Mouse (Mus musculus): Measurements from ENCODE around the gene Olfr1141. TPM values are rescaled to one million over a fixed set of nuclear protein-coding genes. Genes with fewer than 3 reads are reported as not detected.

Olfr1141 gene
- not detected in 2 replicates for polyA plus RNA-seq (2012; rRNA removed)

DNA sequence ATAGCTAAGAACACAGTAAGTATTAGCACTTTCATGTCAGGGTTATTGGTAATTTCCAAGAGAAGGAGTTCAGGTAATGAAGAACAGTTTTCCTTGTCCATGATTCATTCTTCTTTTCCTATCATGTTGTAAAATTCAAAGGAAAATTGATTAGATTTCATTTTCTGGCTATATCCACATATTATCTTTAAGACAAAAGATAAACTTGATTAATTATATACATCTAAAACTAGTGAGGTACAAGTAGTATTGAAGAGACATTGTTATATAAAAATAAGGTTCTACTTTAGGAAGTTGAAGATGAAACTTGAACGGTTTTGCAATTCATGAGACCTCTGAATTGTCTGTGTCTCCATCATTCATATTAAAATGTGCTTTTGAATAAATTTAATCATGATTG lies at the start of gene Olfr1141:
TSS of gene Olfr1141 (minus strand) at position 101 of the 400 bp plus-strand sequence.

DNA sequence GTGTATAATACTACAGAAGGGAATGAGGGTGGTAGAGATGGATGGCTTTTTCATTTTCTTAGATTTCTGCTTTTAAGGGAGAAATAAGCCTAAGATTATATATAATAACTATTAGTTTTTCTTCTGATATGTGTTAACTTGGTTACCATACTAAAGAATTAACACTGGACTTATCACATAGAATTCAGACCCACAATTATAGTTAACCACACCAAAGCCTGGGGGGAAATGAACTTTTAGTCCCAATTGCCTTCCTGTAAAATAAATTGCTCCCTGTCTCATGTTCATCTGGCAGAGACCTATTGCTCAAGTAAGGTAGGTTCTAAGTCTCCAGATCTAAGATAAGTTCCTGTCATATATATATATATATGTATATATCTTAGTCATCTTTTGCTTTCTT lies 46.5 kb upstream of the Olfr1141 start, which contains the start of gene Olfr1143:
TSS of gene Olfr1143 (plus strand) at position 301 of the 400 bp plus-strand sequence.

DNA sequence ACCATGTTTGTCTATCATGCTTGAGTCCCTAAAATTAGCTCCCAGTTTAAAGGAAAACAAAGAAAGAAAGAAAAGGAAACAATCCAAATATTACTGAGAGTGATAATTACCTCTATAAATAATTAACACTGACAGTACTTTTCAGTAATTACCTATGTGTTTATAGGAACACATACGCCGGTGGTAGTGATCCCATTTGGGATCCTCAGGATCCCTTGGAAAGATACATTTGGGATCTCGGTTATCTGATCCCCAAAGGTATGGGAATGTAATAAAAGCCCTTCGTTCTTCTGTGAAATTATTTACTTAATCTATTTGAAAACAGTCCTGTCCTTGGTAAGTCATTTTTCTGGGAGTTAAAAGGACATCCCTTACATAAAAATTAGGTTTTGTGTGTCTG lies 25.4 kb upstream of the Olfr1141 start, which contains the start of gene Olfr152:
TSS of gene Olfr152 (plus strand) at position 301 of the 400 bp plus-strand sequence.

DNA sequence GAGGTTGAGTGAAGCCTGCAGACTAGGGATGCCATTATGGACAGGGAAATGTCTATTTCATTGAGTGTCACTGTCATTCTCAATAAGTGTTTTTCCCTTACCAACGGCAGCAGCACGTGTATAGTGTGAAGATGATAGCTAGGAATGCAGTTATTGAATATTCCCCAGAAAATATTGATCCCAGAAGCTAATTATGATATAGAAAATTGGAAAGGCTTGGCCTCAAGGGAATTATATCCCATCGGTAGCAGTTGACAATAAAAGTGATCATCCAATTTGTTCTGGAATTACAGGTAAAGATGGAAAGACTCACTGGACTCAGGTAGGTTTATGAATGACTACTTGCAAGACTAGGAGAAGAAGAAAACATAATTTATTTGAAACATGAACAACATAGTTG lies 10.3 kb downstream of the Olfr1141 start, which contains the start of gene Olfr1140:
TSS of gene Olfr1140 (plus strand) at position 301 of the 400 bp plus-strand sequence.

DNA sequence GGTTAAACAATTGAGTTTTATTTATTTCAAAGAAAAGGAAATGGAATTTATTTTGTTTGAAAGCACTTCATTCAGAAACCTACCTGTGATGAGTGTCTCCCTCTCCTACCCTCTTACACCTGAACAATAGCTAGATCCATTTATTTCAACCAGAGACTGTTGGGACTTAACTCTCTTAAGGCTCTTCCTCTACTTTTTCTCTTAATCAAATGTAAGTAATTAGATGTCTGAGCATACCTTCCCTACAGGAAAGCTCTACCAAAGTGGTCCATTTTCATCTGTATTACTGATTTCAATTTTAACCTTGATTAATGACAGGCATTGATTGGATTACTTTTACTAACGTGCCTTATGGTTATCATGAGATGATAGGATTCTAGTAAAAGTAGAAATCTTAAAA lies 13.9 kb downstream of the Olfr1141 start, which contains the start of gene Olfr1138:
TSS of gene Olfr1138 (minus strand) at position 101 of the 400 bp plus-strand sequence.

DNA sequence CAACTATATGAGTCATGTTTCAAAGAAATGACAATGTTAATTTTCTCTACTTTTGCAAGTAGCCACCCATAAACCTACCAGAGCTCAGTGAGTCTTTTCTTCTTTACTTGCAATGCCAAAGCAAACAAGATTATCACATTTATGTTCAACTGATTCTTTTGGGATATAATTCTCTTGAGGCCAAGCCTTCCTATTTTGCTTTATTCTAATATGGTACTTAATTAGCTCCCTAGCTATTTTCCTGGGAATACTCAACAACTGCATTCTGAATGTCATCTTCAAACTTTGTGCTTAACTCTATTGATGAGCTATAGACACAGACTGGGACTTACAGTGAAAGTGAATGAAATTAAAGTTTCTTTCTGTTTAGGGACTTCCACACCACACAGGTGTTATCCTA lies 40.7 kb downstream of the Olfr1141 start, which contains the start of gene Olfr1137:
TSS of gene Olfr1137 (minus strand) at position 101 of the 400 bp plus-strand sequence.

Other genes with a start within 250 kb of the Olfr1141 start
- not detected in 2 replicates for gene Pramel6, start 247.4 kb downstream of the Olfr1141 start, polyA plus RNA-seq (2012; rRNA removed)
- not detected in 2 replicates for gene Olfr153, start 222.2 kb downstream of the Olfr1141 start, polyA plus RNA-seq (2012; rRNA removed)
- gene Olfr1128, start 208.4 kb downstream of the Olfr1141 start, polyA plus RNA-seq (2012; rRNA removed): not detected in 2 replicates
- not detected in 2 replicates for gene Olfr1129, start 180.1 kb downstream of the Olfr1141 start, polyA plus RNA-seq (2012; rRNA removed)
- gene Olfr1130, start 147.8 kb downstream of the Olfr1141 start, polyA plus RNA-seq (2012; rRNA removed): not detected in 2 replicates
- gene Olfr1131, start 126.9 kb downstream of the Olfr1141 start, polyA plus RNA-seq (2012; rRNA removed): not detected in 2 replicates
- not detected in 2 replicates for gene Olfr1132, start 116.5 kb downstream of the Olfr1141 start, polyA plus RNA-seq (2012; rRNA removed)
- not detected in 2 replicates for gene Olfr1133, start 106.6 kb downstream of the Olfr1141 start, polyA plus RNA-seq (2012; rRNA removed)
- gene Olfr1134, start 95.5 kb downstream of the Olfr1141 start, polyA plus RNA-seq (2012; rRNA removed): not detected in 2 replicates
- gene Olfr1135, start 80.3 kb downstream of the Olfr1141 start, polyA plus RNA-seq (2012; rRNA removed): not detected in 2 replicates
- gene Olfr1136, start 60.0 kb downstream of the Olfr1141 start, polyA plus RNA-seq (2012; rRNA removed): not detected in 2 replicates
- not detected in 2 replicates for gene Olfr1137, start 40.8 kb downstream of the Olfr1141 start, polyA plus RNA-seq (2012; rRNA removed)
- gene Olfr1138, start 14.0 kb downstream of the Olfr1141 start, polyA plus RNA-seq (2012; rRNA removed): not detected in 2 replicates
- not detected in 2 replicates for gene Olfr1140, start 10.2 kb downstream of the Olfr1141 start, polyA plus RNA-seq (2012; rRNA removed)
- gene Olfr152, start 25.5 kb upstream of the Olfr1141 start, polyA plus RNA-seq (2012; rRNA removed): not detected in 2 replicates
- not detected in 2 replicates for gene Olfr1143, start 46.6 kb upstream of the Olfr1141 start, polyA plus RNA-seq (2012; rRNA removed)
- gene Olfr1145, start 55.8 kb upstream of the Olfr1141 start, polyA plus RNA-seq (2012; rRNA removed): not detected in 2 replicates
- gene Olfr1148, start 76.5 kb upstream of the Olfr1141 start, polyA plus RNA-seq (2012; rRNA removed): not detected in 2 replicates
- gene Olfr1150-ps1, start 90.0 kb upstream of the Olfr1141 start, polyA plus RNA-seq (2012; rRNA removed): not detected in 2 replicates
- gene Olfr1151, start 101.9 kb upstream of the Olfr1141 start, polyA plus RNA-seq (2012; rRNA removed): not detected in 2 replicates
- not detected in 2 replicates for gene Olfr1152, start 112.5 kb upstream of the Olfr1141 start, polyA plus RNA-seq (2012; rRNA removed)
- not detected in 2 replicates for gene Olfr1153, start 141.0 kb upstream of the Olfr1141 start, polyA plus RNA-seq (2012; rRNA removed)
- gene Olfr1154, start 151.2 kb upstream of the Olfr1141 start, polyA plus RNA-seq (2012; rRNA removed): not detected in 2 replicates
- gene Olfr1155, start 191.1 kb upstream of the Olfr1141 start, polyA plus RNA-seq (2012; rRNA removed): not detected in 2 replicates
- gene Olfr1156, start 199.1 kb upstream of the Olfr1141 start, polyA plus RNA-seq (2012; rRNA removed): not detected in 2 replicates
- gene Olfr1157, start 214.3 kb upstream of the Olfr1141 start, polyA plus RNA-seq (2012; rRNA removed): not detected in 2 replicates
- gene Olfr74, start 220.7 kb upstream of the Olfr1141 start, polyA plus RNA-seq (2012; rRNA removed): not detected in 2 replicates
- gene Olfr1158, start 236.1 kb upstream of the Olfr1141 start, polyA plus RNA-seq (2012; rRNA removed): not detected in 2 replicates

Data from stomach, adult 2 months (tissue).